Mouse (Mus musculus) lung, adult 2 months (tissue): ENCODE data around the gene Tlcd2.

Source experiments
- CTCF ChIP-seq: fragments of 200-500 bp; IDR thresholded peaks from 2 replicates; pipeline ENCODE4 v1.5.1; 2011; ENCODE audit warnings: mild to moderate bottlenecking, low read length, control low read depth; ENCODE audit not compliant: insufficient read depth
- POLR2A ChIP-seq: fragments of 200-500 bp; IDR thresholded peaks from 2 replicates; pipeline ENCODE4 v1.6.1; 2011; ENCODE audit warnings: low read depth, mild to moderate bottlenecking, control low read depth, low read length, borderline replicate concordance; ENCODE audit errors: extremely low read depth

DNA sequence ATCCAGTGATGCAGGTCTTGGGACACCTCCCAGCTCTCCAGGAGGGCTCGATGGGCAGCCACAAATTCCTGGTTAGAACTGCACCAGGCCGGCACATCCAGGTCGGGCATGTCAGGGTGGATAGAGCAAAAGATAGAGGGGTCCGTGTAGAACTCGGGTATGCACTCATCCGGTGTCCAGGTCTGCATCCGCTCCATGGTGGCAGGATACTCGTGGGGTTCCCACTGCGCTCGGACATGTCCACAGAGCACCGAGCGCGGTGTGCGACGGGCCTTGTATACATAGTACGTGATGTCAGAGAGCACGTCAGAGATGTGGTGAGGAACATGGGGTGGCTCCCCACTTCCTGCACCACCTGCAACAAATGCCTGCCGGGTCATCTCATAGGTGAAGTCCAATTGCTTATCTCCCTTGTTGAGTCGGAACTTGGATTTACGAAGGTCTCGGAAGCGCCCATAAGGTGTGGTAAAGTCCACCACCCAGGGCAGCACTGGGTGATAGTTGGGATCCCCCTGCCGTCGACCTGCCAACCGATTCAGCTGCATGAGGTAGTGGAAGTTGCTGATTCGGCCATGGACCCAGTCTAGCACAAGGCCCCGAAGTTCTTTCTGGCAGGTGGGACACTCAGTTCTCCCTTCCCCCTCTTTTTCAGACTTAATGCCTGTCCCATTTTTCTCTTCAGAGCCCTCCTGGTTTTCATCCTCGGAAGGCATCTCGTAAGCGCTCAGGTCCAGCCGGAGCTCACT is 8.5 kb upstream of the Tlcd2 start:
- TF ChIP-seq CTCF (no peak), POLR2A (no peak)
